Mouse (Mus musculus): ENCODE measurements around the gene Bmpr1b. TPM values are rescaled to one million over a fixed set of nuclear protein-coding genes. Genes with fewer than 3 reads are reported as not detected.
"Not testable (repeated sequence)": the region's sequence is repeated elsewhere in the genome, so short reads cannot be mapped to it uniquely, and the experiment has no call there.

Gene Bmpr1b
- 3.4 and 3.9 TPM in 2 replicates for polyA plus RNA-seq (2015; fragmentation: Nextera tagmentation; extraction: Ambion mirVana)

DNA sequence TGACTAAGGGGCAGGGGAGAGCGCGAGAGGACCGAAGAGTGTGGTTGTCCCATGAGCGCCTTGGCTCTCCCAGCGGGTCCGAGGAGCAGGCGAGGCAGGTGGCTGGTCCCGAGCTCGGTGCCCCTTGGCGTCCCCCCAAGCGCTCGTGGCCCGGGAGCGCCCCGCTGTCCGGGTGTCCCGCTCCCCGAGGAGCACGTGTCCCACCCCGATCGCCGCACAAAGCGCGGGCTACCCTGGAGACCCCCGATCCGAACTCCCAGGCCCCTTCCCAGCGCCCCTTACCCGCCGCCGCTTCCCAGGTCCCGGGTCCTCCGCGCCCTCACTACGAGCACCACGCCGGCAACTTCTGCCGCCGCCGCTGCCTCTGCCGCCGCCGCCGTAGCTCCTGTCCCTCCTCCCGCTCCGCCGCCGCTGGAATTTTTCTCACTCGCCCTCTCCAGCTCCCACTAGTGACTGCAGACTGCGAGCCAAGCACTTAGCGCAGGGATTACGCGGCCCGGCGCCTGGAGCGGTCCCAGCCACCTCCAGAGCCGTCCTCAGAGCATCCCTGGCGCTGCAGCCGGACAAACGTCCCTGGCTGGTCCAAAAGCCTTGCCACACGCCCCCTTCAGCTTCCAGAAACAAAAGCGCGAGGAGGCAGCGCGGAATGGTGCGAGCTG, at the start of gene Bmpr1b:
Gene Bmpr1b, minus strand, starts transcription at position 563 of the 659 bp plus-strand sequence.
- Histone ChIP-seq H3K36me3 (no peaks in the 10 kb centered on the region), H3K4me1 (replicated peaks) (peaks cover 11% of the 10 kb centered on the region), H3K4me3 (peak within 1 kb of the TSS; percentile 69), H3K4me2 (peak within 1 kb of the TSS; percentile 98), H3K27ac (peak within 1 kb of the TSS; percentile 44), H3K27me3 (peaks cover 23% of the 10 kb centered on the region), H3K9ac (peak within 1 kb of the TSS; percentile 79), H3K9me3 (no peaks in the 10 kb centered on the region)
- ATAC-seq (ENCODE audit: low FRiP score): peak; percentile 93
- WGBS: under 1% methylated on average over 58 of the region's 65 CpGs

DNA sequence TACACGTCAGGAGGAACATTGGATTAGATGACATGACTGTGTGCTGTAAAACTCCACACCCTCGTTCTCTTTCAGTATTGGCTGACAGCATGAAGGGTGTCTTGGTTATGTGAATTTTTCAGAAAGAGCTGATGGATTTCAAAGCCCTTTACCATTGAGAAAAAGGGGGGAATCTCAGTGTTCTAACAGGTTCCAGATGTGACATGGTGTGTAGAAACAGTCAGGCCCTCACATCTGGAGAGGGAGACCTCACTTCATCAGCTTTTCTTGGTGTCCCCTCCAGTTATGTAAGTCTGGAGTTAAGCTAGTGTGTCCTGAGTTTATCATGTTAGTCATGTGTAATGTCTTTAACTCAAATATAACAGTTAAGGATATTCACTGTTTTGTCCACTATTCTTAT, 43.6 kb upstream of the Bmpr1b start:
- Histone ChIP-seq H3K4me2 (no peak overlapping the region), H3K36me3 (no peaks in the 10 kb centered on the region), H3K4me1 (replicated peaks) (peaks cover 6% of the 10 kb centered on the region; the same call in 1 of the 2 replicates), H3K4me3 (no peak overlapping the region), H3K27ac (no peak overlapping the region), H3K9me3 (no peaks in the 10 kb centered on the region), H3K27me3 (no peaks in the 10 kb centered on the region), H3K9ac (no peak overlapping the region)
- 73% methylated on average over 2 of the region's 2 CpGs for WGBS
- no peak for ATAC-seq (ENCODE audit: low FRiP score)

DNA sequence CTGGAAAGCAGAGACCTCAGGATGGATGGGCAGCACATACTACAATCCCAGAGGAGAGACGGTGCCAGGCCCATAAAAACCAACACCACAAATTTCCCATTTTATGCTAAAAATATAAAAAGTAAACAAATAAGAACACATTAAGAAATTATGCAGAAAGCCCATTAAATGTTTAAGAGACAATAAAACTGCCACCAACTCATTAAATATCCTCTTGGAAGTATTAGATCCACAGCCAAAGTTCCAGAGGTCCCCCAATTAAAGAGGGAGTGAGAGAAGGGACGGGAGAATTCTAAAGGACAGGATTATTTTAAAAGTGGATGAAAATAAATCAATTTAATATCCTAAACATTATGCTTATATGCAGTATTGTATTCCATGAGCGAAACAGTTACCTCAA, 43.0 kb upstream of the Bmpr1b start:
- Histone ChIP-seq H3K27ac (no peak overlapping the region), H3K9ac (no peak overlapping the region), H3K27me3 (no peaks in the 10 kb centered on the region), H3K4me2 (no peak overlapping the region), H3K9me3 (no peaks in the 10 kb centered on the region), H3K36me3 (no peaks in the 10 kb centered on the region), H3K4me1 (replicated peaks) (peaks cover 6% of the 10 kb centered on the region; the same call in 1 of the 2 replicates), H3K4me3 (no peak overlapping the region)
- 85% methylated on average over 3 of the region's 3 CpGs for WGBS
- ATAC-seq (ENCODE audit: low FRiP score): no peak

DNA sequence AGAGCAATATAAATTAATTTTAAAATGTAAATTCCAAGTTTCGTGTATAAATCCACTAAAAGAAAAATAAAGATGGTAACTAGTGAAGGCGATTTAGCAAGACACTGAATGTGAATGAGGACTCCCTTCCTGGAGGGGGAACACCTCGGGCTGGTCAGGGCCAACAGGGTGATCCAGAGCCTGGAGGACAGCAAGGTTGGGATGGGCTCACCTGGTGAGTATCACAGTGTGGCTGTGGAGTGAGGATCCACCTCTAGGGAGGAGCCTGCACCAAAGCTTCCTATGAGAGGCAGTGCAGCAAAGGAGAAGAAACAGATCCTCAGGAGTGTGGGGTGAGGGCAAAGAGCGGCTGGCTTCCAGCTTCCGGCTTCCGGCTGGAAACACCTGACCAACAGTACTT, 40.8 kb upstream of the Bmpr1b start:
- H3K27me3 ChIP-seq: no peaks in the 10 kb centered on the region
- no peaks in the 10 kb centered on the region for H3K9me3 ChIP-seq
- H3K9ac ChIP-seq: no peak overlapping the region
- H3K4me3 ChIP-seq: no peak overlapping the region
- H3K4me2 ChIP-seq: no peak overlapping the region
- no peaks in the 10 kb centered on the region for H3K36me3 ChIP-seq
- peaks cover 6% of the 10 kb centered on the region; the same call in 1 of the 2 replicates for H3K4me1 ChIP-seq (replicated peaks)
- 78% methylated on average over 6 of the region's 6 CpGs for WGBS
- 0 out of 2 replicates have a peak, but pooled peaks have one; percentile 17 for ATAC-seq (ENCODE audit: low FRiP score)
- no peak overlapping the region for H3K27ac ChIP-seq

DNA sequence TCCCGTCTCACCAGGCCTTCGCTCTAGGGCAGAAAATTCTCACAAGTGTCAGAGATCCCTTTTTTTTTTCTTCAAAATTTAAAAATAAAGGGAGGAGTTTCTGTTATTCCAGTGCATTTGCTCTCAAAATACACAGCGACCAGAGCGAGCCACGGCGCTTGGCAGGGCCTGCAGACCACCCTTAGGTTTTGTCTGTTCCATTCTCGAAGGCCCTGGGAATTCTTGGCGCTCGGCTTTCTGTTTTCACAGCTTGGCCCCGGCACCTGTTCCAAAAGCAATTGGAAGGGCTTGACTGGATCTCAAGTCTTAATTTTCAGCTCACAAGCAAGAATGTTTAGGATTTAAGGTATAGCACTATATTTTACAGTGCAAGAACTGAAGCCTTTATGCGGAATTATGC, 39.8 kb upstream of the Bmpr1b start:
- WGBS: 83% methylated on average over 11 of the region's 11 CpGs
- no peak for ATAC-seq (ENCODE audit: low FRiP score)
- no peak overlapping the region for H3K27ac ChIP-seq
- no peak overlapping the region for H3K4me2 ChIP-seq
- H3K36me3 ChIP-seq: no peaks in the 10 kb centered on the region
- peaks cover 6% of the 10 kb centered on the region; the same call in 1 of the 2 replicates for H3K4me1 ChIP-seq (replicated peaks)
- H3K4me3 ChIP-seq: no peak overlapping the region
- H3K9me3 ChIP-seq: no peaks in the 10 kb centered on the region
- no peaks in the 10 kb centered on the region for H3K27me3 ChIP-seq
- no peak overlapping the region for H3K9ac ChIP-seq

DNA sequence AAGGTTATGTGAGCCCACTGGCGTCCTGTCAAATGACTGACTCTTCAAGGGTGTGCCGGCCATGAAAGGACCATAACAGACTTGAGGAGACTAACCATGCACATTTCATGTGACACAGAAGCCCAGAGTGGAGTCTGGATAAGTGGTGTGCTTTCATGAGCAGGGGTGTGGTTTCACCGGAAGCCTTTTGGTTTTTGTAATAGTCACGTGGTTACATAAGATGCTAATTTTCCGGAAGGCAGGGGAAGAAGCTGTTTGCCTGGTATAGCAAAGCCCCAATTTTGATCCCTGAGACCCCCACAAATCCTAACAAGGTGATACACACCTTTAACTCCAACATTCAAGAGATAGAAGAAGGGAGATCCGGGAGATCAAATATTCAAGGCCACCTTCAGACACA, 38.3 kb upstream of the Bmpr1b start:
- H3K4me2 ChIP-seq: no peak overlapping the region
- 92% methylated on average over 6 of the region's 6 CpGs for WGBS

DNA sequence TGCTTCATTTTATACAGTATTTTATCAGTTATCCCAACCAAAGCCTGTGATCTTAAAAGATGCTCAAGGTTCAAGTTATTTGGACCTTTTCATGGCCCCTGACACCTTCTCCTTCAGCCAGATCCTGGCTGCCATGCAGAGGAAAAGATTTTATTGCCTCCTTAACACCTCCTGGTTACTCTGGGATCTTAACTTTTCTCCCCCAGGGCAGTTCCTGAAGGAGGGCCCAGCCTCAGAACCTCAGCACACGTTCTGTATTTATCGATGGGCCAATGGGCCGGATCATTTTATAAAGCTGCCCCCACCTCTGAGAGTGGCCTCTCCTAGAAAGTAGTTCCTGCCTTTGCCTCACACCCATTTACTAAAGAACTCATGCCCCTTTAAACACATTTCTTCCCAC, 37.1 kb upstream of the Bmpr1b start:
- 89% methylated on average over 3 of the region's 3 CpGs for WGBS
- H3K36me3 ChIP-seq: no peaks in the 10 kb centered on the region
- H3K4me2 ChIP-seq: no peak overlapping the region
- H3K9ac ChIP-seq: no peak overlapping the region
- H3K27me3 ChIP-seq: no peaks in the 10 kb centered on the region
- no peaks in the 10 kb centered on the region for H3K9me3 ChIP-seq
- H3K4me3 ChIP-seq: no peak overlapping the region
- H3K27ac ChIP-seq: no peak overlapping the region
- peaks cover 6% of the 10 kb centered on the region; the same call in 1 of the 2 replicates for H3K4me1 ChIP-seq (replicated peaks)
- no peak for ATAC-seq (ENCODE audit: low FRiP score)

More for the DNA sequence above, 38.3 kb upstream of the Bmpr1b start:
- no peaks in the 10 kb centered on the region for H3K27me3 ChIP-seq
- ATAC-seq (ENCODE audit: low FRiP score): no peak
- H3K9ac ChIP-seq: no peak overlapping the region
- H3K36me3 ChIP-seq: no peaks in the 10 kb centered on the region
- H3K4me3 ChIP-seq: no peak overlapping the region
- H3K4me1 ChIP-seq (replicated peaks): peaks cover 6% of the 10 kb centered on the region; the same call in 1 of the 2 replicates
- no peaks in the 10 kb centered on the region for H3K9me3 ChIP-seq
- no peak overlapping the region for H3K27ac ChIP-seq

DNA sequence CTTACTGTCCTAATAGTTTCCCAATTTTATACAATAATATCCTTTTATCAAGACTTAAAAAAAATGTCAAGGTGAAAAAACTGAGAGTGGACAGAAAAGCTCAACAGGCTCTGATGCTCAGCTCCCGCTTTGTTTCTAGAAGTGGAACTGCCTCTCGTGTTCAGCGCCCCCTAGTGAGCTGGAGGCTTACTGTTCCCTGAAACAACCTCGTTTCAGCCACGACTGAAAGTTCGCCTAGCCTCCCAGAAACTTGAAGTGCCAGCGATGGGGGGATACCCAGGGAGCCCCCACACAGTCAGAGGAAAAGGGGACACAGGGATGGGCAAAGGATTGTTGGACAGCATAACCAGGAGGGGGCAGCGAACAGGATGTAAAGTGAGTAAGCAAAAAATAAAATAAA, 26.9 kb upstream of the Bmpr1b start:
- no peaks in the 10 kb centered on the region for H3K4me1 ChIP-seq (replicated peaks)
- no peak overlapping the region for H3K9ac ChIP-seq
- WGBS: 89% methylated on average over 8 of the region's 8 CpGs
- no peaks in the 10 kb centered on the region for H3K36me3 ChIP-seq
- no peak overlapping the region for H3K27ac ChIP-seq
- H3K4me3 ChIP-seq: no peak overlapping the region
- no peak for ATAC-seq (ENCODE audit: low FRiP score)
- H3K9me3 ChIP-seq: no peaks in the 10 kb centered on the region
- H3K27me3 ChIP-seq: no peaks in the 10 kb centered on the region
- H3K4me2 ChIP-seq: no peak overlapping the region

DNA sequence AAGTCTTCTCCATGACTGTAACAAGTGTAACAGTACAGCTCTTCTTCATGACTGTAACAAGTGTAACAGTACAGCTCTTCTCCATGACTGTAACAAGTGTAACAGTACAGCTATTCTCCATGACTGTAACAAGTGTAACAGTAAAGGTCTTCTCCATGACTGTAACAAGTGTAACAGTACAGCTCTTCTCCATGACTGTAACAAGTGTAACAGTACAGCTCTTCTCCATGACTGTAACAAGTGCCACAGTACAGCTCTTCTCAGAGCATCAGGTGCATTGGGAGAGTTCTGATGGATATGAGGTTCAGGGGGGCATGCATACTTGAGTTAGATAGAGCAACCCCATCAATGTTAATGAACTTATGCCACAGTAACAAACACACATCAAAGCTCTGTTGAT, 22.4 kb upstream of the Bmpr1b start:
- H3K9ac ChIP-seq: not testable (repeated sequence)

DNA sequence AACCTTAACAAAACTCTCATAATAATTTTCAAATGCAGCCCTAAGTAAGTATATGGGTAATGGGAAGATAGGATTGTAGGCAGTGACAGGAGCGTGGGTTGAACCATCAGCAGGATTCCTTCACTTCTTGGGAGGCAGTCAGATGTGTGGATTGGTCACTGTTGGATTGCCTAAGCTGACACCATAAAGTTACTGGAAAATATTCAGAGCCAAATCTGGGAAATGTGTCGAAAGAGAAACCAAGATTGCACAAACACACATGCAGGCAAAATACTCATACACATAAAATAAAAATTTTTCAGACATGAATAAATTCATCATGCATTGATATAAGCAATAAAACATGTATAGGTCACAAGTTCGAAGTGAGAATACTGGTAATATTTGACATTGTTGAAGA, 17.3 kb upstream of the Bmpr1b start:
- ATAC-seq (ENCODE audit: low FRiP score): no peak
- H3K27me3 ChIP-seq: no peaks in the 10 kb centered on the region
- no peaks in the 10 kb centered on the region for H3K9me3 ChIP-seq
- H3K36me3 ChIP-seq: no peaks in the 10 kb centered on the region
- H3K4me1 ChIP-seq (replicated peaks): no peaks in the 10 kb centered on the region
- H3K4me2 ChIP-seq: no peak overlapping the region
- H3K9ac ChIP-seq: no peak overlapping the region
- 90% methylated on average over 3 of the region's 3 CpGs for WGBS
- no peak overlapping the region for H3K27ac ChIP-seq
- H3K4me3 ChIP-seq: no peak overlapping the region

More for the DNA sequence above, 22.4 kb upstream of the Bmpr1b start:
- H3K4me2 ChIP-seq; H3K4me1 ChIP-seq (replicated peaks); H3K27ac ChIP-seq; H3K27me3 ChIP-seq; H3K4me3 ChIP-seq; ATAC-seq (ENCODE audit: low FRiP score); H3K36me3 ChIP-seq; H3K9me3 ChIP-seq: not testable (repeated sequence)

DNA sequence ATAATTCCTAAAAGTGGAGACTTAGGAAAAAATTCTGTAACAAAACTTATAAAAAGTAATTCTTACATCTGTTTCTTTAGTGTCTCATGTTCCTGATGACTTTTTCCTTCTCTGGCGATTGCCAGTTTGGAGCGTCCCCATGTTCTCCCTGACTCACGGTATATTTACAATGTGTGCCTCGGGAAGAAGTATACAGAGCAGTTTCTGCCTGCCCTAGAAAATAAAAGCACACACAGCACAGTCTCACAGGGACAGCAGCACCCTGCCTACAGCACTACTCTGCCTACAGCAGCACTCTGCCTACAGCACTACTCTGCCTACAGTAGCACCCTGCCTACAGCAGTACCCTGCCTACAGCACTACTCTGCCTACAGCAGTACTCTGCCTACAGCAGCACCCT, 4.8 kb upstream of the Bmpr1b start:
- H3K27ac ChIP-seq: no peak overlapping the region
- no peak for ATAC-seq (ENCODE audit: low FRiP score)
- WGBS: 87% methylated on average over 4 of the region's 4 CpGs

DNA sequence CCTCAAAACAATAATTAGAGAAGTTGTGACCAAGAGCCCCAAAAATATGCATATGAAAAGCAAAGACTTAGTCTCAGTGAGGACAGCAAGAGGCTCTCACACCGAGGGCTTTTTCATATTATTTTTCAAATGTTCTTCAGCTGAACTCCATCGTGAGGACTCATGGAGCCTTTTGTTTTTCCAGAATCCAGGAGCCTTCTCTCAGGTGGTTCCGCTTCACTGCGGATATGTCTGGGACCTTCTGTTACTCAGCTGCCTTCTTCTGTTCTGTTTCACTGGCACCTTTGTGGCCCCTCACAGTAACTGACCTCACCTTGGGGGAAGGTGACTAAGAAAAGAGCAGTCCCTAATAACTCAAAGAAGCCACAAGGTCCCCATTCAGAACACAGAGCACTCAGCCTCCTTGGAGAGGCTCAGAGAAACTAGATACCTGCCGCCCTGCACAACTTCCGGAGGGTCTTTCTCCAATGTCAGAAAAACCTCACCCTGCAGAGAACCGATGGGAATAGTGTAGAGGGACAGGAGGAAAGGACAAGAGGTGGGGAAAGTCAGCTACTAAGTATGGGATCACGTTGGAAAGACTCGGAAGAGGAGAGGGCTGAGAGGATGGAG, 868 bp downstream of the Bmpr1b start:
- H3K4me1 ChIP-seq (replicated peaks): peaks cover 11% of the 10 kb centered on the region
- WGBS: 7% methylated on average over 9 of the region's 9 CpGs
- no peak overlapping the region for H3K27ac ChIP-seq
- no peaks in the 10 kb centered on the region for H3K9me3 ChIP-seq
- H3K36me3 ChIP-seq: no peaks in the 10 kb centered on the region
- H3K4me2 ChIP-seq: peak overlapping the region; percentile 98
- no peak for ATAC-seq (ENCODE audit: low FRiP score)
- H3K4me3 ChIP-seq: peak overlapping the region; percentile 69
- H3K9ac ChIP-seq: peak overlapping the region; percentile 79
- peaks cover 22% of the 10 kb centered on the region for H3K27me3 ChIP-seq

More for the DNA sequence above, 4.8 kb upstream of the Bmpr1b start:
- Histone ChIP-seq H3K4me3 (no peak overlapping the region), H3K9me3 (no peaks in the 10 kb centered on the region), H3K4me1 (replicated peaks) (peaks cover 4% of the 10 kb centered on the region; the same call in 1 of the 2 replicates), H3K9ac (no peak overlapping the region), H3K36me3 (no peaks in the 10 kb centered on the region), H3K4me2 (no peak overlapping the region), H3K27me3 (peaks cover 26% of the 10 kb centered on the region)

DNA sequence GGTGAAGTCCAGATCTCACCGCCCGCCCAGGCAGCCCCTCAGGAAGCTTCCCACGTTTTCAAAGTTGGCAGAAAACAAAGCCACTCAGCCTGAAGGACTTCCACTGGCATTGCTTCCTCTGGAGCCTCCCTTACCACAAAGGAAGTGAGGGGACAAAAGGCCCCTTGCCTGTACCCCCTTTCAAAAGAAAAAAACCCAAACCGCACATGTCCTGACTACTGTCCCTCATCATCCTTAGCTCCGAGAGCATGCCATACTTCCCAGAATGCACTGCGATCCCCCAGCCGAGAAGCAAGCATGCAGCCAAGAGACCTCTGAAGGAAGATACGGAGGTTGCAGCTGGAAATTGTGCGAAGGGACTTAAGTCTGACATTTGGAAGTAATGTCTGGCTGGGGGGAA, 4.2 kb downstream of the Bmpr1b start:
- H3K4me3 ChIP-seq: no peak overlapping the region
- no peak overlapping the region for H3K27ac ChIP-seq
- H3K4me2 ChIP-seq: 0 out of 2 replicates have a peak overlapping the region, but pooled peaks have one; percentile 10
- H3K27me3 ChIP-seq: peaks cover 4% of the 10 kb centered on the region; the same call in 1 of the 2 replicates
- no peak overlapping the region for H3K9ac ChIP-seq
- peaks cover 11% of the 10 kb centered on the region for H3K4me1 ChIP-seq (replicated peaks)
- H3K36me3 ChIP-seq: no peaks in the 10 kb centered on the region
- ATAC-seq (ENCODE audit: low FRiP score): no peak
- 58% methylated on average over 9 of the region's 9 CpGs for WGBS
- no peaks in the 10 kb centered on the region for H3K9me3 ChIP-seq

Data from hindbrain, embryonic 13.5 days (tissue).